Mouse (Mus musculus) leukemia stem cell, adult 10-12 weeks (primary cell): ENCODE results near the gene Cpxm2. TPM values are rescaled to one million over a fixed set of nuclear protein-coding genes. Genes with fewer than 3 reads are reported as not detected.

ENCODE experiments used
- polyA plus RNA-seq: library from polyadenylated mRNA; stranded (reverse); fragments of >175 nt; gene quantifications from 2 replicates; pipeline ENCODE4 v1.2.3, GENCODE M21; 2012; ENCODE audit warnings: low replicate concordance

Cpxm2 gene
- not detected in 2 replicates for polyA plus RNA-seq

GRCm38 (mm10) chr7:132154368-132154961 is at the start of gene Cpxm2:
Gene Cpxm2 (minus strand): TSS chr7:132154739.

Other genes with a start within 250 kb of the Cpxm2 start
- gene Gpr26, start 188.3 kb downstream of the Cpxm2 start, polyA plus RNA-seq, result not detected in 2 replicates
- gene Chst15, start 162.5 kb upstream of the Cpxm2 start, polyA plus RNA-seq, result 1.8 and 2.8 TPM in 2 replicates